Mouse (Mus musculus): ENCODE data around the gene Snx29. TPM values are rescaled to one million over a fixed set of nuclear protein-coding genes. Genes with fewer than 3 reads are reported as not detected.
"Not testable (repeated sequence)": the region's sequence is repeated elsewhere in the genome, so short reads cannot be mapped to it uniquely, and the experiment has no call there.

The Snx29 gene
- polyA plus RNA-seq, 1 experiment, result 9.1 TPM

DNA sequence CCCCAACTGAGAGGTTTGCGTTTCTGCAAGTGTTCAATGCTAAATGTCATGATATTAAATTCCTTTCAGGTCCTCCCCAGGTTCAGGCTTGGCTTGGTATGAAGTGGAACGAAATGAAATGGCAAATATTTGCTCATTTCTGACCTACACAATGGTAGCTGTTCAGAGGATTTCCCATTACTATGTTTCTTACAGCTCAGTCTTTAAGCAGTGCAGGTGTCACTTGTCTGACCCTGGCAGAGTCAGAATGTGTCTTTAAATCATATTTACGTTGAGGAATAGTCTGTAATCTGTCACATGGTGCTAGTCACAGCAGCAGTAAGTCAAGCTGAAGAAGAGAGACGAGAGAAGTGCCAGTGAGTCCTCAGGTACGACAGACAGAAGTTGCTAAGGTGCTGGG is 36.5 kb downstream of the Snx29 start:
- DNase-seq (ENCODE audit: extremely low spot score in 1 of 2, low spot score in 1 of 2), result no peak

GRCm38 (mm10) chr16:11359919-11360318 is 37.2 kb downstream of the Snx29 start:
- DNase-seq (ENCODE audit: extremely low spot score in 1 of 2, low spot score in 1 of 2), result no peak

GRCm38 (mm10) chr16:11360576-11360975 is 37.9 kb downstream of the Snx29 start:
- DNase-seq (ENCODE audit: extremely low spot score in 1 of 2, low spot score in 1 of 2), result not testable (repeated sequence)

GRCm38 (mm10) chr16:11365626-11366025 is 42.9 kb downstream of the Snx29 start:
- DNase-seq (ENCODE audit: extremely low spot score in 1 of 2, low spot score in 1 of 2), result no peak

- no peak for DNase-seq (ENCODE audit: extremely low spot score in 1 of 2, low spot score in 1 of 2)
Observed at GRCm38 (mm10) chr16:11366851-11367250, 44.1 kb downstream of the Snx29 start.

DNA sequence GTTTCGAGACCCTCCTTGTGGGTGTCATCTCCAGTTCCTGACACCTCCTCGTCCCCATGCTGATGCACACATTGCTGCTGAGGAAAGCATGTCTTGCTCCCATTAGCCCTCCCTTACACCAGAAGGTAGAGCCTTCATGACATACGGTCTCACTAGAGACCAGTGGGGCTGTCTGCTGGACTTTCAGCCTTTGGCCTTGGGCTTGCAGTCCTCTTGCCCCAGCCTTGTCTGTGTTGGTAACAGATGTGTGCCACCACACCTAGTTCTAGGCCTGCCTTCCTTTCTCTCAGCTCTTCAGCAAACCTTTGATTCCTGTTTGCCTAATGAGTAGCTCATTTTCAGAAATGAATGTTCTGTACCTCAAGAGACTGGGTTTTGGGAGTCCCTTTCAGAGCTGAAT is 45.7 kb downstream of the Snx29 start:
- DNase-seq (ENCODE audit: extremely low spot score in 1 of 2, low spot score in 1 of 2), result no peak

DNA sequence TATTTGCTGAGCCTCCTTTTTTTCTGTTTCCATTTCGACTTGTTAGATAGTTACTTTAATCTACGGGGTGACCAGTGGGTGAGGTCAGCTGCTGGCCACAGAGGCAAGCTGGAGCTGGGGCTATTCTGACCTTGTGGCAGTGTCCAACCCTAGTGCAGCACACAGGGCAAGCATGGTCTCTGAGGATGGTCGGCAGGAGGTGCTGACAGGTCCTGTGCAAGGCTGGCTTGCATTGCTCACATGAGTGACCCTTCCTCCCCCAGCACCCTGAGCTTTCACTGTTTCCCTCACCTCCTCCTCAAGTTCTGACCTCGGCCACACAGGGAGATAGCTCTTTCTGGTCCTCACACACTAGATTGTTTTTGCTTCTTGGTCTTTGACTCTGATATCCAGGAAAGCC is 46.5 kb downstream of the Snx29 start:
- DNase-seq (ENCODE audit: extremely low spot score in 1 of 2, low spot score in 1 of 2), result no peak

DNA sequence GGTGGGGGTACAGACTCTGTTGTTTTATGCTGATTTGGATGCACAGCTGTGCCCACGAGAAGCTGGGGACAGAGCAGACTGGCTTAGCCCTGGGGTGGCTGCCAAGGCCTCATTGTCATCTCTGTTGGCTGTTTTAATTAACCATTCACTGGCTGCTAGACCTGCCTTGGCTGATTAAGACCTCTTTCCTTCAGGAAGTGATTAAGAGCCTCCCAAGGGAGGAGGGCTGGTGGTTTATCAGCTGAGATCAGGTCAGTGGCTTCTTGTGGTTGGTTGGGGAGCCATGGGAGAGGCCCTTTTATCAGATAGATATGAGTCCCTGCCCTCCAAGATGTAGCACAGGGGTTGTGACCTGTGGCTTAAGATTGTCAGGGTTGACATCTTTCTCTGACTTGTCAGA is 46.9 kb downstream of the Snx29 start:
- DNase-seq (ENCODE audit: extremely low spot score in 1 of 2, low spot score in 1 of 2), result no peak

DNA sequence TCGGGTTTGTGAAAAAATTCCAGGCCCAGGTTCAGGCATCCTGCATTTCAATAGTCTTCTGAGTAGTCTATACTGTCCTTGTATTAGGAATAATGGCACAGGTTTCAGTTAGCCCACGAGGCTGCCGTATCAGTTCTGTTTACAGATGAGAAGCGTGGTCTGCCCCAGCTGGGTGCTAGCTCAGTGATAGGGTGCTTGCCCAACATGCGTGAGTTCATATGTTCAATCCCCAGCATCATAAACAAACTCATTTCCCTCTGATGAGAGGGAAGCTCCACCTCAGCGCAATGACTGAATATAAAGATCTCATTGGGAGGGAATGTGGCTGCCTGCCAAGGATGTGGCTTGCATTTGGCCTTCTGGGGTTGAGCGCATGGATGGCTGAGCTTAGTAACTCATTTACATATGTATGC is 47.4 kb downstream of the Snx29 start:
- DNase-seq (ENCODE audit: extremely low spot score in 1 of 2, low spot score in 1 of 2), result no peak

DNA sequence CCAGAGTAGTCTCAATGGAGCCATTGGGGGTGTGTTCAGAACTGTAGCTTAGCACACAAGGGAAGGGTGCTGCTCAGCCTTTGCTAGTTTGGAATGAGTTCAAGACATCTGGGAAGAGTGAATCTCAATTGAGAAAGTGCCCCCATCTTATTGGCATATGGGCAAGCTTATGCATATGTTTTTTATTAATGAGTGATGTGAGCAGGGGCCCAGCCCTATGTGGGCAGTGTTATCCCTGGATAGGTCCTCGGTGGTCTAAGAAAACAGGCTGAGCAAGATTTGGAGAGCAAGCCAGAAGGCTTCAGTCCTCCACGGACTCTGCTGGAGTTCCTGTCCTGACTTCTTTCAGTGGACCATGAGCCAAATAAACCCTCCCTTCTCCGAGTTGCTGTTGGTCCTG is 56.6 kb downstream of the Snx29 start:
- DNase-seq (ENCODE audit: extremely low spot score in 1 of 2, low spot score in 1 of 2), result no peak

DNA sequence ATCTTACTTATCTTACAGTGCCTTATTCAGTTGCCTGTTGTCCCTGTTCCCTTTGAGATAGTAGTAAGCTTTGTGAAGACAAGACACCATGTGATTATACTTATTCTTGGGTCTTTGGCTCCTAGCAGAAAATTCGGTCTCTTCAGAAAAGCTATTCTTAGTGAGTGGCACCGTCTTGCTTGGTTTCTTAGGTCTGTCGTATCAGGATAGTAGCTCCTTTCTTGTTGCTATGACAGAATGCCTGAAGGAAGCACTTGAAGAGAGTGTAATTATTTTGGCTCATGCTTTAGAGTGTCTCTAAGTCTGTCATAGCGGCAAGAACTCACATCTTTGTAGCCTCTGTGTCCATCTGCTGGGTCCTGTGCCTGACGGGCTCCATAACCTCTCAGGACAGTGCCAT is 57.3 kb downstream of the Snx29 start:
- DNase-seq (ENCODE audit: extremely low spot score in 1 of 2, low spot score in 1 of 2), result no peak

DNA sequence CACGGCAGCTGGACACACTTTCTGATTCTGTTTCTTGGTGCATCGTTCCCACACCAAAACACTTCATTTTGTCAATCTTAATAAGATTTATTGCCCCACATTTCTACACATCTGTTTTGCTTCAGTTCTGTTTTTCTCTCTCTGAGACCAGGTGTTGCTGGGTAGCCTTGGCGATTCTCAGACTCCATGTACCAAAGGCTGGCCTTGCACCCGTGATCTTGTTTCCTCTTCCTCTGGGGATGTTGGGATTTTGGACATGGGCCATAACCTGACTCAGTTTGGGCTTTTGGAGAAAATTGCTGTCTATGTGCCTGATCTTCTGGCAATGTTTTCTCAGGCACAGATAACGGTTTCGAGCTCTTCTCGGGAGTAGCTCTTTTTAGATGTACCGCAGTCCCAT is 58.2 kb downstream of the Snx29 start:
- no peak for DNase-seq (ENCODE audit: extremely low spot score in 1 of 2, low spot score in 1 of 2)

DNA sequence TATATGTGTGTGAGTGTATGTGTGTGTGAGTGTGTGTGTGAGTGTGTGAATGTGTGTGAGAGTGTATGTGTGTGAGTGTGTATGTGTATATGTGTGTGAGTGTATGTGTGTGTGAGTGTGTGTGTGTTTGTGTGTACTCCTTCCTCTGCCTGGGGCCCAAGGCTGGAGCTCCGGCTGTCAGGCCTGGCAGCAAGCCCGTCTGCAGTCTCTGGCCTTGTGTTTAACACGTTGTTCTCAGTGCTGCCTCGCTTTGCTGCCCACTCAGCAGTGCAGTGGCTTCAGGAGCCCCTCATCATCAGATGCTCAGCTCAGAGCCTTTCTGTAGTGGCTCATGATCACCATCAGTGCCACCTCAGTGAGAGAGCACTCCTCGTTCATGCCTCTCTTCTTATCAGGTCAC is 61.7 kb downstream of the Snx29 start:
- no peak for DNase-seq (ENCODE audit: extremely low spot score in 1 of 2, low spot score in 1 of 2)

GRCm38 (mm10) chr16:11385150-11385549 is 62.4 kb downstream of the Snx29 start:
- no peak for DNase-seq (ENCODE audit: extremely low spot score in 1 of 2, low spot score in 1 of 2)

GRCm38 (mm10) chr16:11385798-11386197 is 63.1 kb downstream of the Snx29 start:
- no peak for DNase-seq (ENCODE audit: extremely low spot score in 1 of 2, low spot score in 1 of 2)

DNA sequence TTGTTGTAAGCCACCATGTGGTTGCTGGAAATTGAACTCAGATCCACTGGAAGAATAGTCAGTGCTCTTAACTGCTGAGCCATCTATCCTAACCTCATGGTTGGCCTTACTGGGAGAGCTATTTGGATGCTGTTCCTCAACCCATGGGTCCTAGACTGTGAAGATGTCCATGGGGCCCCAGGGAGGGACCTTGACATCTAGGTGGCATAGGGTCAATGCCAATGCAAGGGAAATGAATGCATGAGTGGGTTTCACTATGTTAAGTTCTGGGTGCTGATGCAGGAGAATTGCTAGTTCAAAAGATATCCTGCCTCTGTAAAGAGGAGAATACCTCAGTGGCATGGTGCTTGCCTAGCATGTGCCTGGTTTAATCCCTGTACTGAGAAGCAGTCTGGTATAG is 63.5 kb downstream of the Snx29 start:
- no peak for DNase-seq (ENCODE audit: extremely low spot score in 1 of 2, low spot score in 1 of 2)

DNA sequence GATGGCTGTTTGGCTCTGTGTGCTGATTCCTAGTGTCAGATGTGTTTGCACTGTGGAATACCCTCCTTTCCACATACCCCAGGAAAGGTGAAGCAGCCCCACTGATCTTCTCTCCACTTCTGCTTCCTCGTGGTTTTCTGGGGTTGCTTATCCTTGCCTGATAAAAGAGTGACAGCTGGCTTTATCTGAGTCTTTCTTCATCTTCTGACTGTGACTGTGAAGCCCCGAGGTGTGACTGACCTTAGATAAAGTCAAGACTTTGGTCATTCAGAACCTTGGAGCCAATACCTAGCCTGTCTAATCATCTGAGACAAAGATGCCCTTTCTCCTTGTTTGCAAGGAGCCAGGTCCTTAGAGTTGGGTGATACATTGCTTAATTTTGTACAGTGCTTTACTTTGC is 65.4 kb downstream of the Snx29 start:
- no peak for DNase-seq (ENCODE audit: extremely low spot score in 1 of 2, low spot score in 1 of 2)

DNA sequence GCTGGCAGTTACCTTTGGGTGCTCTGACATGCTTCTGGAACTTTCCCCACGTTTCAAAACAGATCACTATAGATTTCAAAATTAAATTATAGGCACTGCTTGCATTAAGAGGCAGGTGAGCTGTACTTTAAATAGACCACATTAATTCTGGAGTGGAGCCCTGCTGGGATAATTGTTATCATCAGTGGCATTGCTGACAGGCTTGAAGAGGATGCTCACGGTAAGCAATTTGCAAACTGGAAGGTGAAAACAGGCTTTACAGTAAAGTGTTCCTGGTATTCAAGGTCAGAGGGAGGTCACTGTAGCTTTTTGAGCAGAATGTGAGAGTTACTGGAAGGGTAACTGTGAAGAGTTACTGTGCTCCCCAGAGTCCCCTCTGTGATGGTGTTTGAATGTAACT is 66.6 kb downstream of the Snx29 start:
- DNase-seq (ENCODE audit: extremely low spot score in 1 of 2, low spot score in 1 of 2), result no peak

DNA sequence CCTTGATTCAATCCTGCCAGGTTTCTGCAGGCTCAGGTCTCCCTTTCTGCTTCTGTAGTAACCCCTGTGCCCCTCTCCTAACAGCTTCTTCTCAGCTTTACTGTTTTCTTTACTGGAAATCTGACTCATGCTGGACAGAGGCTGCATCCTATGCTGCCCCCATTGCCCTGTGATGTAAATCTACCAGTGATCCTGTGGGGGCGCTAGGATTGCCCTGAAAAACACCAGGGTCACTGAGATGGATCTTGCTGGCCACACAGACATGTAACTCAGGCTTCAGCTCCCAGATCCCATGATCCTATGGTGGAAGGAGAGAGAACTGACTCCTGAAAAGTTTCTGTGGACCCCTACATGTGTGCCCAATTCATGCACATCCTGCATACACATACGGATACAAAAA is 73.9 kb downstream of the Snx29 start:
- no peak for DNase-seq (ENCODE audit: extremely low spot score in 1 of 2, low spot score in 1 of 2)

DNA sequence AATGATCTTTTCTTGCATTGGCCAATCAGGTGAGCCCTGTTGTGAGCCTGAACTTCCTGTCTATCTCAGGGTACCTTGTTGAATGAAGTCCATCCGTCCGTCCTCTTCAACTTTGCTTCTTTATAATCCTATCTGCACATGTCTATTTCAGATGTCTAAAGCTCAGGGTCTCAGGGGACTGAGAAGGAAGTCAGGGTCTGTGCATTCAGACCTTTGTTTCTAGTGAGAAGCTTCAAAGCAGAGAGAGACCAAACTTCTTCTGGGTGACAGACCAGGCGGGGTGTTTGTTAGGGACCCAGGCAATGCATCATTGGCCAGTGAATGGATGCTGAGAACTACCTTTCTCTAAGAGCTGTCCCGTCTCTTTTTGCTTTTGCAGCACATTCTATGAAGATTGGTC is 76.7 kb downstream of the Snx29 start:
- DNase-seq (ENCODE audit: extremely low spot score in 1 of 2, low spot score in 1 of 2), result no peak

DNA sequence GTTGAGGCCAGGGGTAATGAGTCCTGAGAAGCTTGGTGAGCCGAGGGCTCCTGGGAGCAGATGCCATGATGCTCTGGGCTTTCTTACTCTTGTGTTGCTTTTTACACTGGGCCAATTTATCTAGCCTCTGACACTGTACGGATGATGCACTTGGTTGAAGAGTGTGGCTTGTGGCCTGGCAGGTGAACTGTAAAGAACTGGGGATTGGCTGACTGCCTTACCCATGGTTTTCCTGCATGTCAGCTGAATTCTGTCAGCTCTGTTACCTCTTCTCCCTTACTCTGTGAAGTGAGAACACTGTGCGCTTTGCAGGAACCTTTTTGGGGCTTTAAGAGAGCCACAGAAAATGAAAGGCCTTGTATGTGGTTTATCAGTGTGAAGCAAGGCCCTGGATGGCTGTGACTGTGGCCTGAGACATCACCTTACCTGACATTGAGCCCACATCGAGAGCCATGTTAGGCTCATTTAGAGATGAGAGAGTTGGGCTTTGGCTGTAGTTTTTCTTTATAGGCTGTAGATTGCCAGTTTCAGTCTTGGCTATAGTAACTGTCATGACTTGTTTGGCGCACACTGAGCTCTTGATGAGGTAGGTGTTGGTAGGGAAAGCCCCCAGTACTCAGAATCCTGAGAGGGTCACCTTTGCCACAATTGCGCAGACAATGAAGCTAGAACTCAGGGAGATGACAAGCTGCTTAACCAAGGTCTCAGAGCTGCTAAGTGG is 77.3 kb downstream of the Snx29 start:
- no peak for DNase-seq (ENCODE audit: extremely low spot score in 1 of 2, low spot score in 1 of 2)

- DNase-seq (ENCODE audit: extremely low spot score in 1 of 2, low spot score in 1 of 2), result no peak
Observed at GRCm38 (mm10) chr16:11400936-11401335, 78.2 kb downstream of the Snx29 start.

DNA sequence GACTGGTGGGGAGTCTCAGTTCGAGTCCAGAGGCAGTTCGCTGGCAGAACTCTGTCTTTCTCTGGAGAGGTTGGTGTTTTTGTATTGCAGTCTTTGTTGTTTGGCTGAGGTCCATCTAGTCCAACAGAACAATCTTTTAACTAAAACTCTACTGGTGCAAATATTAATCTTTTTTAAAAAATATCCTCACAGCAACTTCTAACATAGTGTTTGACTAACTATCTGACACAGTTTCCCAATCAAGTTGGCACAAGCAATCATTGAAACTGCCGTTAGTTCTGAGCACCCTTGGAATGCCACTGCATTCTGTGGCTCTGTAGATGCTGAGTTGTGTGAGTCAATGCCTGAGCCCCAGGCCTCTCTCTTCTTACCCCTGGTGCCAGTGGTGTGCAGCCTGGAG is 82.5 kb downstream of the Snx29 start:
- no peak for DNase-seq (ENCODE audit: extremely low spot score in 1 of 2, low spot score in 1 of 2)

Data from frontal cortex, adult 2 months (tissue).